Mouse (Mus musculus) frontal cortex, adult (tissue): ENCODE measurements around the gene Gpc5.

Source experiments
- ATAC-seq: cut with Nextera tagmentation; 2 replicates; pipeline ENCODE4 v1.9.2; 2017; ENCODE audit warnings: mild to moderate bottlenecking, moderate library complexity, mixed read lengths; ENCODE audit not compliant: low TSS enrichment

The Gpc5 gene

GRCm38 (mm10) chr14:115500794-115501193 lies 408.8 kb downstream of the Gpc5 start:
- no peak for ATAC-seq

- ATAC-seq: no peak
These were observed 454.7 kb downstream of the Gpc5 start for GRCm38 (mm10) chr14:115546516-115547282.

- no peak for ATAC-seq
These were observed 460.0 kb downstream of the Gpc5 start for GRCm38 (mm10) chr14:115551996-115552395.

GRCm38 (mm10) chr14:115580466-115581255 lies 488.6 kb downstream of the Gpc5 start:
- ATAC-seq: no peak

- no peak for ATAC-seq
These were observed 489.2 kb downstream of the Gpc5 start for GRCm38 (mm10) chr14:115581256-115581633.

GRCm38 (mm10) chr14:115600259-115601029 lies 508.4 kb downstream of the Gpc5 start:
- ATAC-seq: peak; percentile 96

GRCm38 (mm10) chr14:115614154-115614553 lies 522.1 kb downstream of the Gpc5 start:
- ATAC-seq: no peak

- ATAC-seq: no peak
These were observed 524.3 kb downstream of the Gpc5 start for GRCm38 (mm10) chr14:115616305-115616704.

- ATAC-seq: no peak
These were observed 524.8 kb downstream of the Gpc5 start for GRCm38 (mm10) chr14:115616846-115617245.

GRCm38 (mm10) chr14:115620473-115620872 lies 528.5 kb downstream of the Gpc5 start:
- no peak for ATAC-seq

GRCm38 (mm10) chr14:115631160-115631898 lies 539.3 kb downstream of the Gpc5 start:
- no peak for ATAC-seq

- ATAC-seq: peak; percentile 96
These were observed 541.3 kb downstream of the Gpc5 start for GRCm38 (mm10) chr14:115633311-115633710.

- no peak for ATAC-seq
These were observed 587.9 kb downstream of the Gpc5 start for GRCm38 (mm10) chr14:115679875-115680274.

GRCm38 (mm10) chr14:115746013-115746412 lies 654.0 kb downstream of the Gpc5 start:
- no peak for ATAC-seq

GRCm38 (mm10) chr14:115760241-115760640 lies 668.2 kb downstream of the Gpc5 start:
- ATAC-seq: peak; percentile 81

GRCm38 (mm10) chr14:115779382-115780177 lies 687.6 kb downstream of the Gpc5 start:
- ATAC-seq: no peak

- ATAC-seq: no peak
These were observed 712.7 kb downstream of the Gpc5 start for GRCm38 (mm10) chr14:115804751-115805150.

GRCm38 (mm10) chr14:115819021-115819420 lies 727.0 kb downstream of the Gpc5 start:
- ATAC-seq: peak; percentile 74; the same call in 1 of the 2 replicates

GRCm38 (mm10) chr14:115821657-115822056 lies 729.6 kb downstream of the Gpc5 start:
- 0 out of 2 replicates have a peak, but pooled peaks have one; percentile 45 for ATAC-seq

GRCm38 (mm10) chr14:115830485-115830884 lies 738.5 kb downstream of the Gpc5 start:
- ATAC-seq: no peak
